Comparison of ENCODE assay signal across 29 mouse cellular contexts in the genomic region with DNA sequence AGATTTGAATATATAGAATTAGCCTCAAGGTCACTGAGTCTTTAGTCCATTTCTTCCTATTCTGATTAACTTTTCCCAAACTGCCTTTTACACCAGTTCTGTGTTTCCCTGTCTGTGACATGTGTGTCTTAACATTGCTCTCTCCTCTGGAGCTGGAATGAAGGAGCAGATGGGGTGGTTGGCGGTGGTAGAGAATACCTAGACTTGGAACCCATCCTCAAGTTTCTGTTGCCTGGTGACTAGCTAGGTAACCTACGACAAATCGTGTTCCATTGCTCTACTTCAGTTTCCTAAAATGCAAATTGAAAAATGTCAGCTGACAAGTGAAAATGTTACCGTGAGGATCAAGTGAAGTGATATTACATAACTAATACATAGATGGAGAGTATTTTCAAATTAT. TPM values are rescaled to one million over a fixed set of nuclear protein-coding genes. Genes with fewer than 3 reads are reported as not detected.
DNase-seq lines count a peak whose midpoint lies in the region; TF ChIP-seq lines count a peak whose summit lies in the region.
"Had no signal": no experiment of that assay in that cellular context is flagged by ENCODE, and none has a peak within 500 bp of the region (broad histone marks: within the 10 kb centered on the region; RNA-seq: fewer than 3 reads in every experiment).

No protein-coding gene starts in this region.

- intact Hi-C loops in left cerebral cortex, adult 2 months (cut with DNase I), result loop anchor here (10.0 kb wide), 2 partner anchors 123 to 347 kb away; a partner anchor contains a TSS
- intact Hi-C loops in left cerebral cortex, postnatal 10 days (cut with DNase I), result no loop called here
- intact Hi-C loops in gastrocnemius, postnatal 36 days (cut with DNase I), result loop anchor here (10.0 kb wide), 1 partner anchor 163 kb away; a partner anchor contains a TSS

- H3K27ac ChIP-seq in left cerebral cortex, adult 2 months, result peak overlapping the region; percentile 9; the same call in 1 of the 2 replicates
- H3K27ac ChIP-seq: embryonic facial prominence, embryonic 10.5 days; embryonic facial prominence, embryonic 13.5 days; forebrain, embryonic 12.5 days; forebrain, embryonic 15.5 days; gastrocnemius, adult 2 months; heart, embryonic 15.5 days; hindbrain, embryonic 10.5 days; hindbrain, embryonic 13.5 days had no signal

- no peak for TF ChIP-seq CTCF in left cerebral cortex, adult 2 months (IDR thresholded peaks at IDR 0.05)

- peak; percentile 30 to 66 for DNase-seq in layer of hippocampus, adult 18-20 months (ENCODE audit: low spot score in 2 of 2)
- DNase-seq in layer of hippocampus, postnatal 10 days (ENCODE audit: low spot score in 2 of 2), result no peak
- no peak for DNase-seq in left cerebral cortex, adult 2 months (ENCODE audit: extremely low spot score in 1 of 2, low spot score in 2 of 2)
- no peak for DNase-seq in left cerebral cortex, postnatal 10 days (ENCODE audit: extremely low spot score in 1 of 2, low spot score in 2 of 2)
- DNase-seq in right cerebral cortex, adult 2 months (ENCODE audit: low spot score in 2 of 2), result peak; percentile 40 to 43
- no peak for DNase-seq in right cerebral cortex, postnatal 4 days
- no peak for DNase-seq in gastrocnemius, postnatal 36 days
- DNase-seq: adrenal gland, postnatal 14 days; B cell, adult 2 months; cerebellum, adult 11-12 months; cerebellum, adult 8-10 months; cerebellum, postnatal 10 days; cerebellum, postnatal 36 days; embryo, embryonic 11 days; gastrocnemius, adult 2 months; gastrocnemius, postnatal 14 days; heart, adult 18-20 months; heart, postnatal 10 days; heart, postnatal 36 days had no signal

- H3K4me3 ChIP-seq in left cerebral cortex, adult 2 months, result no peak overlapping the region
- H3K4me3 ChIP-seq: embryonic facial prominence, embryonic 10.5 days; embryonic facial prominence, embryonic 13.5 days; erythroblast, embryonic 14.5 days; forebrain, embryonic 12.5 days; forebrain, embryonic 15.5 days; gastrocnemius, adult 2 months; heart, embryonic 12.5 days; heart, embryonic 15.5 days; hindbrain, embryonic 10.5 days; hindbrain, embryonic 13.5 days had no signal

RNA-seq across cellular contexts. Expression of a gene that starts 33.4 kb away (rescaled TPM):
- 10 to 100 TPM; 26.4 to 33.6 TPM for total RNA-seq in layer of hippocampus, adult 18-20 months (2021)
- 10 to 100 TPM; 26.5 to 28.1 TPM for total RNA-seq in layer of hippocampus, postnatal 10 days (2021)
- 10 to 100 TPM; 57.8 to 66.1 TPM for total RNA-seq in left cerebral cortex, adult 2 months (2021)
- 10 to 100 TPM; 29.1 to 29.2 TPM for total RNA-seq in left cerebral cortex, postnatal 10 days (2021)
- 10 to 100 TPM; 39.8 to 41.4 TPM for total RNA-seq in gastrocnemius, postnatal 36 days (2021)
- total RNA-seq: CH12.LX had no signal

Comparison
In these comparisons a context has a peak if more than half of its experiments do, and no peak if none do; other contexts are left out.
1. DNase-seq: peak in layer of hippocampus, adult 18-20 months (2 of 2) and right cerebral cortex, adult 2 months (2 of 2); none in layer of hippocampus, postnatal 10 days (0 of 2), left cerebral cortex, adult 2 months (0 of 2), left cerebral cortex, postnatal 10 days (0 of 2), right cerebral cortex, postnatal 4 days (single experiment) and gastrocnemius, postnatal 36 days (0 of 2).